Mouse (Mus musculus): ENCODE data around the gene Cdyl2.

- TF ChIP-seq POLR2A (IDR thresholded peaks at IDR 0.05; ENCODE audit: low read depth, low read length): no peak
- no peak for TF ChIP-seq CTCF (IDR thresholded peaks at IDR 0.05; ENCODE audit: extremely low read depth, insufficient read depth, insufficient read length, insufficient replicate concordance)
These were observed 133.1 kb downstream of the Cdyl2 start for GRCm38 (mm10) chr8:116599728-116600127.
